Mouse (Mus musculus): ENCODE measurements around the gene Sost. TPM values are rescaled to one million over a fixed set of nuclear protein-coding genes. Genes with fewer than 3 reads are reported as not detected.

Sost gene
- total RNA-seq, 1 experiment: not detected

GRCm38 (mm10) chr11:102011510-102011909 lies 44.7 kb upstream of the Sost start:
- H3K27ac ChIP-seq (ENCODE audit: insufficient read depth, low read depth, low read length, poor library complexity, severe bottlenecking): no peak overlapping the region
- TF ChIP-seq MAFK (IDR thresholded peaks at IDR 0.05; ENCODE audit: insufficient read depth, low read depth, low read length): no peak
- TF ChIP-seq ZNF384 (IDR thresholded peaks at IDR 0.05; ENCODE audit: low read depth, low read length): no peak
- peaks cover 11% of the 10 kb centered on the region; the same call in 1 of the 2 replicates for H3K36me3 ChIP-seq (ENCODE audit: control insufficient read depth, insufficient read depth, low read length, poor library complexity, severe bottlenecking)
- DNase-seq (ENCODE audit: low read depth, low spot score): no peak
- in situ Hi-C loops (cut with MboI; ENCODE audit: low sequenced_read_pairs in 2 of 2, unreplicated experiment in 2 of 2): no loop called here
- H3K9ac ChIP-seq (ENCODE audit: insufficient read depth, low read depth, low read length, poor library complexity, severe bottlenecking): no peak overlapping the region
- no peaks in the 10 kb centered on the region for H3K9me3 ChIP-seq (ENCODE audit: control insufficient read depth, insufficient read depth, low read depth, low read length)
- H3K4me1 ChIP-seq (ENCODE audit: control insufficient read depth in 2 of 2, insufficient read depth in 2 of 2, low read length in 2 of 2, poor library complexity in 1 of 2): no peaks in the 10 kb centered on the region
- no peak overlapping the region for H3K4me3 ChIP-seq (ENCODE audit: insufficient read depth in 1 of 2, low read depth in 1 of 2, low read length in 2 of 2, poor library complexity in 1 of 2, severe bottlenecking in 1 of 2)

DNA sequence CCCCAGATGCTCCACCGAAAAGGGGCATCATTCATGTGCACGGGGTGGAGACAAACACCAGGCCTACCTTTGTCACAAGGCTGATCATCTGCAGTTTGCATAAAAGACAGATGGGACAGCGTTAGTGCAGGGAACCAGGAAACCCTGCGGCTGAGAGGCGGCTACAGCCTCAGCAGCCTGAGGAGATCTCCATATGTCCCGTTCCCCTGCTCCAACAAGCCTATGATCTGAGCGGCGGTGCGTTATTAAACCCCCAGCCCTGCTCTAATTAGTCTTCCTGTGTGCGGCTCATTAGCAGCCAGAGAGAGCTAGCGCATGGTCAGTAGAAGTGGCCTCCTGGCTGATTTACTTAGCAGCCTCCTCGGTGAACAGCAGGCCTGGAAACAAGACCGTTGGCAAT lies 43.3 kb upstream of the Sost start:
- Histone ChIP-seq H3K4me3 (ENCODE audit: insufficient read depth in 1 of 2, low read depth in 1 of 2, low read length in 2 of 2, poor library complexity in 1 of 2, severe bottlenecking in 1 of 2) (no peak overlapping the region), H3K9ac (ENCODE audit: insufficient read depth, low read depth, low read length, poor library complexity, severe bottlenecking) (no peak overlapping the region), H3K36me3 (ENCODE audit: control insufficient read depth, insufficient read depth, low read length, poor library complexity, severe bottlenecking) (peaks cover 11% of the 10 kb centered on the region; the same call in 1 of the 2 replicates), H3K27ac (ENCODE audit: insufficient read depth, low read depth, low read length, poor library complexity, severe bottlenecking) (no peak overlapping the region), H3K4me1 (ENCODE audit: control insufficient read depth in 2 of 2, insufficient read depth in 2 of 2, low read length in 2 of 2, poor library complexity in 1 of 2) (no peaks in the 10 kb centered on the region), H3K9me3 (ENCODE audit: control insufficient read depth, insufficient read depth, low read depth, low read length) (no peaks in the 10 kb centered on the region)
- TF ChIP-seq ZC3H11A (IDR thresholded peaks at IDR 0.05; ENCODE audit: borderline replicate concordance, low read depth, low read length) (no peak), HCFC1 (IDR thresholded peaks at IDR 0.05; ENCODE audit: borderline replicate concordance, insufficient read depth, low read length) (no peak), MAFK (IDR thresholded peaks at IDR 0.05; ENCODE audit: insufficient read depth, low read depth, low read length) (no peak), CHD2 (IDR thresholded peaks at IDR 0.05; ENCODE audit: low read depth, low read length) (no peak), ZNF384 (IDR thresholded peaks at IDR 0.05; ENCODE audit: low read depth, low read length) (no peak)
- in situ Hi-C loops (cut with MboI; ENCODE audit: low sequenced_read_pairs in 2 of 2, unreplicated experiment in 2 of 2): no loop called here
- no peak for DNase-seq (ENCODE audit: low read depth, low spot score)

DNA sequence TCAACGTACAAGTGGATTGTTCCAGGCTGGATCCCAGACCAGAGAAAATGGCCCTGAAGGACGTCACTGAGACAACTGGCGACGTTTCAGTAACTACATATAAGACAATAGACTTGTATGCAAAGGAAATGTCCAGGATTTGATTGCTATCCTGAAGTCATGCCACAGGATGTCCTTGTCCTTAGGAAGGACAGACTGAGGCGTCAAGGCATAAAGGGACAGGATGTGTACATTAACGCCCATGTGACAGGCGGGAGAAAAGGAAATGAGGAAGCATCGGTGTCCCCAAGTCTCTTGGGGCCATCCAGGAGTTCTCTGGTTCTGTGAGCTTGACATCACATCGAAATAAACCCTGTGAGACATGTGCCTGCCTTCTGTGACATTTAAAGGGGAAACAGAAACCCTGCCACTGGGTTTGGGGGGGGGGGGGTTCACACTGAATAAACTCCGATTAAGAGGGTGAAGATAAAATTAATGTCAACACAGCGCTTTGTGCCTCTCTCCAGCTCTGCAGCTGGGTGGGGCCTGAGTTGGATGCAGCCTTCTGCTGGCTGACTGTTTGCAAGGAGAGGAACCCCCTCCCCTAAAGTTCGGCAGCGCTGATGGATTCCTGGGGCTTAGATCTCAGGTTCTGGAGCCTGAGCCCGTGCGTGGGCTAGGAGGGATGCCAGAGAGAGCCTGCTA lies 42.3 kb upstream of the Sost start:
- Histone ChIP-seq H3K36me3 (ENCODE audit: control insufficient read depth, insufficient read depth, low read length, poor library complexity, severe bottlenecking) (peaks cover 11% of the 10 kb centered on the region; the same call in 1 of the 2 replicates), H3K27ac (ENCODE audit: insufficient read depth, low read depth, low read length, poor library complexity, severe bottlenecking) (no peak overlapping the region), H3K9me3 (ENCODE audit: control insufficient read depth, insufficient read depth, low read depth, low read length) (no peaks in the 10 kb centered on the region), H3K4me3 (ENCODE audit: insufficient read depth in 1 of 2, low read depth in 1 of 2, low read length in 2 of 2, poor library complexity in 1 of 2, severe bottlenecking in 1 of 2) (no peak overlapping the region), H3K9ac (ENCODE audit: insufficient read depth, low read depth, low read length, poor library complexity, severe bottlenecking) (no peak overlapping the region), H3K4me1 (ENCODE audit: control insufficient read depth in 2 of 2, insufficient read depth in 2 of 2, low read length in 2 of 2, poor library complexity in 1 of 2) (no peaks in the 10 kb centered on the region)
- TF ChIP-seq HCFC1 (IDR thresholded peaks at IDR 0.05; ENCODE audit: borderline replicate concordance, insufficient read depth, low read length) (no peak), ZC3H11A (IDR thresholded peaks at IDR 0.05; ENCODE audit: borderline replicate concordance, low read depth, low read length) (no peak), MAFK (IDR thresholded peaks at IDR 0.05; ENCODE audit: insufficient read depth, low read depth, low read length) (no peak), CHD2 (IDR thresholded peaks at IDR 0.05; ENCODE audit: low read depth, low read length) (no peak), ZNF384 (IDR thresholded peaks at IDR 0.05; ENCODE audit: low read depth, low read length) (no peak)
- in situ Hi-C loops (cut with MboI; ENCODE audit: low sequenced_read_pairs in 2 of 2, unreplicated experiment in 2 of 2): no loop called here
- DNase-seq (ENCODE audit: low read depth, low spot score): no peak

DNA sequence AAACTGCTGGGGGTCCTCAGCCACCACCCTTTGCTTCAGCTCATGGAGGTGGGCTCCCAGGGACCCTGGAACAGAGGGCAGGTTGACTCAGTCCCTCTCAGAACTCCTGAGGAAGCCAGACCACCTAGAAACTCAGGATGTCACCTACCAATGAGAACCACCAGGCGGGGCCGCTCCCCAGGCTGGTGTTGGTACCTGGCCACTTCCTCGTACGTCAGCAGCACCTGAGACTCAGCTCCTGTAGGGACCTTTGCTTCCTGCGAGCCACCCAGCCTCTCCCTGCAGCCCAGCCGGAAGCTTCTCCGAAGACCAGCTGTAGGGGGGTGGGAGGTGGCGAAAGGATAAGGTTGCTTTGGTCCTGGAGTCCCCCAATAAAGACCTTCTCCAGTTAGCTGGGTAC lies 41.6 kb upstream of the Sost start:
- H3K9ac ChIP-seq (ENCODE audit: insufficient read depth, low read depth, low read length, poor library complexity, severe bottlenecking): no peak overlapping the region
- no peak overlapping the region for H3K4me3 ChIP-seq (ENCODE audit: insufficient read depth in 1 of 2, low read depth in 1 of 2, low read length in 2 of 2, poor library complexity in 1 of 2, severe bottlenecking in 1 of 2)
- TF ChIP-seq MAFK (IDR thresholded peaks at IDR 0.05; ENCODE audit: insufficient read depth, low read depth, low read length) (no peak), ZC3H11A (IDR thresholded peaks at IDR 0.05; ENCODE audit: borderline replicate concordance, low read depth, low read length) (no peak), HCFC1 (IDR thresholded peaks at IDR 0.05; ENCODE audit: borderline replicate concordance, insufficient read depth, low read length) (no peak), CHD2 (IDR thresholded peaks at IDR 0.05; ENCODE audit: low read depth, low read length) (no peak), ZNF384 (IDR thresholded peaks at IDR 0.05; ENCODE audit: low read depth, low read length) (no peak)
- H3K27ac ChIP-seq (ENCODE audit: insufficient read depth, low read depth, low read length, poor library complexity, severe bottlenecking): no peak overlapping the region
- no peaks in the 10 kb centered on the region for H3K9me3 ChIP-seq (ENCODE audit: control insufficient read depth, insufficient read depth, low read depth, low read length)
- DNase-seq (ENCODE audit: low read depth, low spot score): no peak
- H3K36me3 ChIP-seq (ENCODE audit: control insufficient read depth, insufficient read depth, low read length, poor library complexity, severe bottlenecking): peaks cover 11% of the 10 kb centered on the region; the same call in 1 of the 2 replicates
- no peaks in the 10 kb centered on the region for H3K4me1 ChIP-seq (ENCODE audit: control insufficient read depth in 2 of 2, insufficient read depth in 2 of 2, low read length in 2 of 2, poor library complexity in 1 of 2)
- in situ Hi-C loops (cut with MboI; ENCODE audit: low sequenced_read_pairs in 2 of 2, unreplicated experiment in 2 of 2): no loop called here

GRCm38 (mm10) chr11:102006688-102007087 lies 39.9 kb upstream of the Sost start:
- TF ChIP-seq MAFK (IDR thresholded peaks at IDR 0.05; ENCODE audit: insufficient read depth, low read depth, low read length): no peak
- no peak for TF ChIP-seq HCFC1 (IDR thresholded peaks at IDR 0.05; ENCODE audit: borderline replicate concordance, insufficient read depth, low read length)
- TF ChIP-seq ZC3H11A (IDR thresholded peaks at IDR 0.05; ENCODE audit: borderline replicate concordance, low read depth, low read length): no peak
- no peak for TF ChIP-seq CHD2 (IDR thresholded peaks at IDR 0.05; ENCODE audit: low read depth, low read length)
- TF ChIP-seq ZNF384 (IDR thresholded peaks at IDR 0.05; ENCODE audit: low read depth, low read length): no peak
- Histone ChIP-seq H3K9me3 (ENCODE audit: control insufficient read depth, insufficient read depth, low read depth, low read length) (no peaks in the 10 kb centered on the region), H3K27ac (ENCODE audit: insufficient read depth, low read depth, low read length, poor library complexity, severe bottlenecking) (no peak overlapping the region), H3K9ac (ENCODE audit: insufficient read depth, low read depth, low read length, poor library complexity, severe bottlenecking) (no peak overlapping the region), H3K4me1 (ENCODE audit: control insufficient read depth in 2 of 2, insufficient read depth in 2 of 2, low read length in 2 of 2, poor library complexity in 1 of 2) (no peaks in the 10 kb centered on the region), H3K36me3 (ENCODE audit: control insufficient read depth, insufficient read depth, low read length, poor library complexity, severe bottlenecking) (peaks cover 6% of the 10 kb centered on the region; the same call in 1 of the 2 replicates), H3K4me3 (ENCODE audit: insufficient read depth in 1 of 2, low read depth in 1 of 2, low read length in 2 of 2, poor library complexity in 1 of 2, severe bottlenecking in 1 of 2) (no peak overlapping the region)
- in situ Hi-C loops (cut with MboI; ENCODE audit: low sequenced_read_pairs in 2 of 2, unreplicated experiment in 2 of 2): no loop called here
- DNase-seq (ENCODE audit: low read depth, low spot score): no peak
